Mouse (Mus musculus): ENCODE measurements around the gene Bach2.

DNA sequence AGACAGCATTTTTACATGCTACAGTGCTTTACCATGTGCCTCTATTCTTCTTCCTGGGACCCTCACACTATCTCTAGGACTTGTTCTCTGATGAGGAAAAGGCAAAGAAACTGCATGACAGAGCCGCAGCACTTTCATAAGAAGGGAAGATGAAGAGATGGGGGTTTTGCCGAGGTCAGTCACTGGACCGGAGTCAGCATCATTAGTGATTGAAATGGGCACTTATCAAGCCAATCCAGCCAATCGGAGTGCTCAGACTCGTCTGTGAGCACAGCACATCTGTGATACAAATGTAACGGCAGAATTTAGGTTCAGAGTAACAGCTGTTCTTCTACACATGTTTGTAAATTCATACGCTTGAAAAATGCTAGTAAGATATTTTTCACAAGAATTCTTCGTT lies 293.5 kb downstream of the Bach2 start:
- TF ChIP-seq CTCF (IDR thresholded peaks at IDR 0.05; ENCODE audit: control insufficient read depth, insufficient read depth, insufficient read length) (no peak), MYOG (IDR thresholded peaks at IDR 0.05; ENCODE audit: control insufficient read depth, extremely low read depth, insufficient read length) (no peak), USF1 (IDR thresholded peaks at IDR 0.05; ENCODE audit: low read depth) (no peak), MAX (IDR thresholded peaks at IDR 0.05) (no peak), MYOD1 (IDR thresholded peaks at IDR 0.05; ENCODE audit: control insufficient read depth, insufficient read length, low read depth) (no peak), CEBPB (IDR thresholded peaks at IDR 0.05; ENCODE audit: low read depth) (no peak)

All from C2C12 (cell line).